Mouse (Mus musculus) megakaryocyte, adult 5-6 weeks (primary cell): ENCODE measurements around the gene Cdk6. TPM values are rescaled to one million over a fixed set of nuclear protein-coding genes. Genes with fewer than 3 reads are reported as not detected.
"Not testable (repeated sequence)": the region's sequence is repeated elsewhere in the genome, so short reads cannot be mapped to it uniquely, and the experiment has no call there.

Experiments used
- ATAC-seq: 2 replicates; pipeline ENCODE4 v1.8.0; 2016; ENCODE audit warnings: mild to moderate bottlenecking, inconsistent platforms; ENCODE audit not compliant: poor library complexity, severe bottlenecking
- total RNA-seq, 2 experiments: library from RNA; stranded (forward) in 1 of 2; stranded (reverse) in 1 of 2; fragments of 153-499, 151-499 nt in 1 of 2; fragments of 221-1000, 200-1000 nt in 1 of 2; gene quantifications; 2 replicates each; pipeline versions ENCODE4 v1.2.3 to v1.2.4; 2015 to 2017

Cdk6 gene
- total RNA-seq, 2 experiments from 2014 or later = 9.7 to 17.9 TPM

- peak; percentile 64 for ATAC-seq
Measured at GRCm38 (mm10) chr5:3344081-3344631, 2.9 kb downstream of the Cdk6 start.

- not testable (repeated sequence) for ATAC-seq
Measured at GRCm38 (mm10) chr5:3345540-3345939, 4.3 kb downstream of the Cdk6 start.

GRCm38 (mm10) chr5:3349393-3349792 is 8.1 kb downstream of the Cdk6 start:
- not testable (repeated sequence) for ATAC-seq

GRCm38 (mm10) chr5:3351836-3352235 is 10.6 kb downstream of the Cdk6 start:
- ATAC-seq = not testable (repeated sequence)

- no peak for ATAC-seq
Measured at GRCm38 (mm10) chr5:3352314-3352713, 11.0 kb downstream of the Cdk6 start.

- ATAC-seq = no peak
Measured at GRCm38 (mm10) chr5:3352827-3353226, 11.5 kb downstream of the Cdk6 start.

- ATAC-seq = no peak
Measured at GRCm38 (mm10) chr5:3354307-3354706, 13.0 kb downstream of the Cdk6 start.

GRCm38 (mm10) chr5:3355032-3355536 is 13.8 kb downstream of the Cdk6 start:
- ATAC-seq = no peak

GRCm38 (mm10) chr5:3355560-3356260 is 14.4 kb downstream of the Cdk6 start:
- peak; percentile 48; the same call in 1 of the 2 replicates for ATAC-seq

GRCm38 (mm10) chr5:3356261-3356778 is 15.0 kb downstream of the Cdk6 start:
- ATAC-seq = no peak

- ATAC-seq = no peak
Measured at GRCm38 (mm10) chr5:3357496-3357895, 16.2 kb downstream of the Cdk6 start.

GRCm38 (mm10) chr5:3358687-3359520 is 17.6 kb downstream of the Cdk6 start:
- ATAC-seq = peak; percentile 53

GRCm38 (mm10) chr5:3359914-3360313 is 18.6 kb downstream of the Cdk6 start:
- no peak for ATAC-seq

- ATAC-seq = no peak
Measured at GRCm38 (mm10) chr5:3361252-3361651, 20.0 kb downstream of the Cdk6 start.

- ATAC-seq = peak; percentile 51
Measured at GRCm38 (mm10) chr5:3362111-3362510, 20.8 kb downstream of the Cdk6 start.

- peak; percentile 3; the same call in 1 of the 2 replicates for ATAC-seq
Measured at GRCm38 (mm10) chr5:3363036-3363983, 22.0 kb downstream of the Cdk6 start.

GRCm38 (mm10) chr5:3367045-3367444 is 25.8 kb downstream of the Cdk6 start:
- ATAC-seq = no peak

- ATAC-seq = peak; percentile 72
Measured at GRCm38 (mm10) chr5:3369317-3369716, 28.0 kb downstream of the Cdk6 start.

GRCm38 (mm10) chr5:3371212-3371611 is 29.9 kb downstream of the Cdk6 start:
- ATAC-seq = no peak

GRCm38 (mm10) chr5:3373170-3373569 is 31.9 kb downstream of the Cdk6 start:
- ATAC-seq = no peak
